Mouse (Mus musculus) CH12.LX (cell line): Measurements from ENCODE around the gene Dnaaf2. TPM values are rescaled to one million over a fixed set of nuclear protein-coding genes. Genes with fewer than 3 reads are reported as not detected.
A peak's percentile ranks its signal among the peaks of the same experiment; 100 is the strongest.

ENCODE experiments used
- DNase-seq: peaks from one replicate; pipeline ENCODE4 v3.0.0-alpha.2; 2013; ENCODE audit errors: extremely low read depth
- H3K27ac ChIP-seq: 2 replicates; pipeline ENCODE4 v1.5.1; 2012; ENCODE audit warnings: low read depth, mild to moderate bottlenecking, control low read depth, moderate library complexity; ENCODE audit not compliant: insufficient read depth
- H3K27me3 ChIP-seq: replicated peaks from 2 replicates; pipeline ENCODE3; 2012; ENCODE audit warnings: inconsistent platforms
- H3K36me3 ChIP-seq, 2 experiments: replicated peaks in 1 of 2; 2 replicates each; pipeline versions ENCODE3 to v1.6.1; 2012; ENCODE audit warnings: inconsistent platforms in 1 of 2, low read length in 1 of 2, mild to moderate bottlenecking in 1 of 2, mixed read lengths in 1 of 2, moderate library complexity in 1 of 2; ENCODE audit not compliant: control insufficient read depth in 1 of 2, insufficient read depth in 1 of 2
- H3K4me1 ChIP-seq, 2 experiments: 2 replicates each; pipeline ENCODE4 v1.6.1; 2012; ENCODE audit warnings: inconsistent platforms in 1 of 2, moderate library complexity in 1 of 2; ENCODE audit not compliant: insufficient read depth in 2 of 2, control insufficient read depth in 1 of 2
- H3K4me2 ChIP-seq: 2 replicates; pipeline ENCODE4 v1.6.1; 2012; ENCODE audit warnings: low read depth, mild to moderate bottlenecking, control low read depth; ENCODE audit not compliant: poor library complexity, insufficient read depth, severe bottlenecking
- H3K4me3 ChIP-seq, 3 experiments: fragments of 150-350 bp in 1 of 3; sonication (generic) in 1 of 3; replicated peaks in 1 of 3; 2 replicates each; pipeline versions ENCODE3 to v1.5.1; 2011 to 2012; ENCODE audit warnings: low read depth in 2 of 3, low read length in 2 of 3, mild to moderate bottlenecking in 2 of 3, moderate library complexity in 2 of 3, control low read depth in 1 of 3, improper control_type of control experiment in 1 of 3, inconsistent platforms in 1 of 3, mixed read lengths in 1 of 3; ENCODE audit not compliant: poor library complexity in 1 of 3
- H3K79me2 ChIP-seq: replicated peaks from 2 replicates; pipeline ENCODE4 v1.6.1; 2012; ENCODE audit warnings: mild to moderate bottlenecking, moderate library complexity; ENCODE audit not compliant: control insufficient read depth, poor library complexity, insufficient read depth, severe bottlenecking; ENCODE audit errors: extremely low read depth
- H3K9ac ChIP-seq: 2 replicates; pipeline ENCODE4 v1.6.1; 2012; ENCODE audit warnings: low read depth, mild to moderate bottlenecking, control low read depth, moderate library complexity; ENCODE audit not compliant: insufficient read depth
- H3K9me3 ChIP-seq: replicated peaks from 2 replicates; pipeline ENCODE3; 2012; ENCODE audit warnings: low read length, inconsistent platforms, mixed read lengths
- BHLHE40 ChIP-seq: IDR thresholded peaks from 2 replicates; pipeline ENCODE4 v1.6.1; 2011; ENCODE audit warnings: mild to moderate bottlenecking, low read depth, low read length, improper control_type of control experiment
- CHD1 ChIP-seq: IDR thresholded peaks from 2 replicates; pipeline ENCODE4 v1.6.1; 2012; ENCODE audit warnings: low read depth, low read length, improper control_type of control experiment, inconsistent platforms
- ELF1 ChIP-seq: IDR thresholded peaks from 2 replicates; pipeline ENCODE4 v1.6.1; 2014; ENCODE audit warnings: low read depth, mild to moderate bottlenecking, inconsistent platforms, low read length, improper control_type of control experiment
- EP300 ChIP-seq: IDR thresholded peaks from 2 replicates; pipeline ENCODE4 v1.6.1; 2011; ENCODE audit warnings: low read length, improper control_type of control experiment
- ETS1 ChIP-seq: conservative IDR thresholded peaks from 2 replicates; pipeline ENCODE4 v1.6.1; 2012; ENCODE audit warnings: low read depth, mild to moderate bottlenecking, inconsistent platforms, low read length, improper control_type of control experiment, moderate library complexity
- MAFK ChIP-seq: IDR thresholded peaks from 2 replicates; pipeline ENCODE4 v1.6.1; 2011; ENCODE audit warnings: low read length, improper control_type of control experiment; ENCODE audit not compliant: insufficient replicate concordance
- MAZ ChIP-seq: IDR thresholded peaks from 2 replicates; pipeline ENCODE4 v1.6.1; 2012; ENCODE audit warnings: low read depth, mild to moderate bottlenecking, inconsistent platforms, low read length, improper control_type of control experiment, moderate library complexity
- MEF2A ChIP-seq: IDR thresholded peaks from 2 replicates; pipeline ENCODE4 v1.6.1; 2014; ENCODE audit warnings: low read depth, mild to moderate bottlenecking, inconsistent platforms, low read length, improper control_type of control experiment, borderline replicate concordance
- NELFE ChIP-seq: IDR thresholded peaks from 2 replicates; pipeline ENCODE4 v1.6.1; 2011; ENCODE audit warnings: low read depth, low read length, improper control_type of control experiment
- SMC3 ChIP-seq: IDR thresholded peaks from 2 replicates; pipeline ENCODE4 v1.6.1; 2011; ENCODE audit warnings: low read depth, low read length, improper control_type of control experiment
- TBP ChIP-seq: conservative IDR thresholded peaks from 2 replicates; pipeline ENCODE4 v1.6.1; 2011; ENCODE audit warnings: low read depth, low read length, improper control_type of control experiment
- TCF12 ChIP-seq: IDR thresholded peaks from 2 replicates; pipeline ENCODE4 v1.6.1; 2014; ENCODE audit warnings: low read depth, mild to moderate bottlenecking, inconsistent platforms, low read length, improper control_type of control experiment
- USF1 ChIP-seq: IDR thresholded peaks from 2 replicates; pipeline ENCODE4 v1.6.1; 2014; ENCODE audit warnings: low read depth, mild to moderate bottlenecking, inconsistent platforms, low read length, improper control_type of control experiment
- USF2 ChIP-seq: conservative IDR thresholded peaks from 2 replicates; pipeline ENCODE4 v1.6.1; 2011; ENCODE audit warnings: low read depth, low read length, improper control_type of control experiment
- ZNF384 ChIP-seq: IDR thresholded peaks from 2 replicates; pipeline ENCODE4 v1.6.1; 2012; ENCODE audit warnings: low read depth, low read length, improper control_type of control experiment, inconsistent platforms
- dilution Hi-C: fragments of 300-500 bp; cut with MboI; formaldehyde crosslinking; loops from 2 replicates; pipeline ENCODE4 v1.14.3; 2020; ENCODE audit warnings: low sequenced_read_pairs; ENCODE audit not compliant: extremely low pct_unique_long_range_greater_than_20kb, extremely low pct_ligation_motif_present
- in situ Hi-C: fragments of 300-500 bp; cut with MboI; formaldehyde crosslinking; loops from 3 replicates; pipeline ENCODE4 v1.14.3; 2019; ENCODE audit warnings: low sequenced_read_pairs, low pct_ligation_motif_present, low pct_unique_long_range_greater_than_20kb, mixed read lengths
- polyA plus RNA-seq: library from polyadenylated mRNA; unstranded; fragments of >175 nt; gene quantifications from 2 replicates; pipeline ENCODE4 v1.2.1, GENCODE M21; 2012; ENCODE audit warnings: low read depth; ENCODE audit not compliant: insufficient read length
- total RNA-seq, 2 experiments: library from RNA; depleted of rRNA; stranded (reverse); fragments of 300-350 nt in 1 of 2; fragments of >200 nt in 1 of 2; gene quantifications; 2 replicates each; pipeline ENCODE4 v1.2.3; 2012 to 2014

Dnaaf2 gene
- total and polyA plus RNA-seq, 3 experiments: 3.7 to 26.6 (median 9.7) TPM

GRCm38 (mm10) chr12:69216587-69216986, 18.4 kb upstream of the Dnaaf2 start:
- Histone ChIP-seq H3K4me1 (peaks cover 4 to 83% of the 10 kb centered on the region in 2 experiments; a peak in 2 of 4 replicates), H3K79me2 (no peaks in the 10 kb centered on the region), H3K36me3 (peaks cover 42 to 68% of the 10 kb centered on the region in 2 experiments), H3K27me3 (no peaks in the 10 kb centered on the region), H3K4me2 (no peak overlapping the region), H3K9ac (no peak overlapping the region), H3K4me3 (no peak overlapping the region), H3K27ac (peak overlapping the region; percentile 69), H3K9me3 (no peaks in the 10 kb centered on the region)
- peak; percentile 79 for DNase-seq
- dilution Hi-C loops (no loop called here), in situ Hi-C loops (loop anchor here (25.0 kb wide), 2 partner anchors 371 to 471 kb away; partner anchors contain the start of genes Sos2 and Vcpkmt)
- TF ChIP-seq ZNF384 (peak; percentile 89), TBP (0 out of 2 replicates have a peak, but pooled peaks have one; percentile 20), SMC3 (no peak), MAFK (peak; percentile 29; the same call in 1 of the 2 replicates), BHLHE40 (peak; percentile 50), MEF2A (peak; percentile 53; the same call in 1 of the 2 replicates), USF1 (no peak), ELF1 (0 out of 2 replicates have a peak, but pooled peaks have one; percentile 27), ETS1 (peak; percentile 67), EP300 (peak; percentile 88), TCF12 (peak; percentile 89)

GRCm38 (mm10) chr12:69215000-69215785, 17.0 kb upstream of the Dnaaf2 start:
- H3K27ac ChIP-seq: peak overlapping the region; percentile 69
- H3K9ac ChIP-seq: no peak overlapping the region
- H3K36me3 ChIP-seq: peaks cover 35 to 67% of the 10 kb centered on the region in 2 experiments
- no peaks in the 10 kb centered on the region for H3K27me3 ChIP-seq
- dilution Hi-C loops: no loop called here
- H3K4me3 ChIP-seq: no peak overlapping the region
- TF ChIP-seq NELFE: no peak
- no peak for TF ChIP-seq MAZ
- TF ChIP-seq USF2: no peak
- no peak for TF ChIP-seq USF1
- TF ChIP-seq CHD1: no peak
- no peak overlapping the region for H3K4me2 ChIP-seq
- no peaks in the 10 kb centered on the region for H3K9me3 ChIP-seq
- in situ Hi-C loops: loop anchor here (25.0 kb wide), 2 partner anchors 372 to 472 kb away; partner anchors contain the start of genes Sos2 and Vcpkmt
- DNase-seq: no peak
- H3K4me1 ChIP-seq: peaks cover 4 to 79% of the 10 kb centered on the region in 2 experiments; a peak in 2 of 4 replicates
- H3K79me2 ChIP-seq: no peaks in the 10 kb centered on the region
